Mouse (Mus musculus): ENCODE results near the gene Cdkal1. TPM values are rescaled to one million over a fixed set of nuclear protein-coding genes. Genes with fewer than 3 reads are reported as not detected.
A peak's percentile ranks its signal among the peaks of the same experiment; 100 is the strongest.

The Cdkal1 gene
- total RNA-seq, 1 experiment, result 20.8 TPM

DNA sequence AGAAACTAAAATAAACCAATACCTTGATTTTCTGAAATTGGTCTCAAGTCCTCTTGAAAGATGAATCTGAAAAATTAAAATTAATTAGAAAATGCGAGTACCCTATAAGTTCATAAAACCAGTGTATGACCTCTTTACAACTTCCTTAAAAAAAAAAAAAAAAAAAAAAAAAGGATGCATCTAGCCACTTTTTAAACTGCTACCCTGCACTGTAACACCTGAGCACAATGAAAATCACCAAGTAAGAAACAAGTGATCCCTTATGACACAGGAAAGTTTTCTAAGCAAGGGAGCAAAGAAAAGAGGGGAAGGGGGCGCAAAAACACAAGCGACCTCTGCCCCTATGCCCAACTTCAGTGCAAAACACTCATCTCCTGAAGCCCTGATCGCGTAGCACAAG lies 598 bp downstream of the Cdkal1 start:
- peak overlapping the region; percentile 61; the same call in 1 of the 2 replicates for H3K27ac ChIP-seq (ENCODE audit: insufficient read depth, low read depth, low read length, poor library complexity, severe bottlenecking)
- peak overlapping the region; percentile 85 to 94 for H3K4me3 ChIP-seq (ENCODE audit: insufficient read depth in 1 of 2, low read depth in 1 of 2, low read length in 2 of 2, poor library complexity in 1 of 2, severe bottlenecking in 1 of 2)
- H3K9ac ChIP-seq (ENCODE audit: insufficient read depth, low read depth, low read length, poor library complexity, severe bottlenecking), result peak overlapping the region; percentile 94
- peaks cover 0 to 2% of the 10 kb centered on the region in 2 experiments; a peak in 1 of 4 replicates for H3K4me1 ChIP-seq (ENCODE audit: control insufficient read depth in 2 of 2, insufficient read depth in 2 of 2, low read length in 2 of 2, poor library complexity in 1 of 2)
- in situ Hi-C loops (cut with MboI; ENCODE audit: low sequenced_read_pairs in 2 of 2, unreplicated experiment in 2 of 2), result loop anchor here in 1 of 2 experiments (5.0 to 25.0 kb wide), 2 partner anchors 227 to 407 kb away; no protein-coding TSS in a partner anchor
- no peaks in the 10 kb centered on the region; the same call in 1 of the 2 replicates for H3K36me3 ChIP-seq (ENCODE audit: control insufficient read depth, insufficient read depth, low read length, poor library complexity, severe bottlenecking)
- no peaks in the 10 kb centered on the region for H3K9me3 ChIP-seq (ENCODE audit: control insufficient read depth, insufficient read depth, low read depth, low read length)
- DNase-seq (ENCODE audit: low read depth, low spot score), result peak; percentile 8
- peak; percentile 69 for TF ChIP-seq ZNF384 (IDR thresholded peaks at IDR 0.05; ENCODE audit: low read depth, low read length)
- no peak for TF ChIP-seq CHD2 (IDR thresholded peaks at IDR 0.05; ENCODE audit: low read depth, low read length)

DNA sequence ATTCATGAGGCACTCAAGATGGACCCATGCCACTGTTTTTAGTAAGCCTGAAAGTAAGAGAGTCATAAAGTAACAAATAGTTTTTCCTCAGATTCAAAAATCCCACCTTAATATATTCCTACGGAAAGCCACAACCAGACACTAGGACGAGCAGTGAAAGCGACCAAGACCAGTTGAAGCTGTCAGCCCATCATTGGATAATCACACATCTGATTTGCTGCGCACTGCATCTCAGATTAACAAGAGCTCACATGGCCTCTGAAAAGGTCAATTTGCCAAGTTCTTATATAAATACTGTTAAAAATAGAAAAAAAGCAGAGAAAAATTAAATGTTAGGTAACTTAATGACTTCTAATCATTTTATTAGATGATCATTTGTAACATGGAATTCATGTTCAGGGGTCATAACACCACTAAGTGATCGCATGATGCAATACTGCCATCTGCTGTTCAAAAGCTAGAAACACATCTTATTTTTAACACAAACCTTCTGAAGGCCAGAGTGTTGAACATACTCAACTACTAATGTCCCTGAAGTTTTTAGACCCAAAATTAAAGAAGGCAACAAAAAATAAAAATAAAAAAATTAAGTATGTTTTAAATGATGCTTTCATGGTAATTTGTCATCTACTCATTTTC lies 16.9 kb downstream of the Cdkal1 start:
- no peak; the same call in 1 of the 2 replicates for TF ChIP-seq ZC3H11A (IDR thresholded peaks at IDR 0.05; ENCODE audit: borderline replicate concordance, low read depth, low read length)
- TF ChIP-seq CHD2 (IDR thresholded peaks at IDR 0.05; ENCODE audit: low read depth, low read length), result no peak
- TF ChIP-seq ZNF384 (IDR thresholded peaks at IDR 0.05; ENCODE audit: low read depth, low read length), result no peak
- TF ChIP-seq MAFK (IDR thresholded peaks at IDR 0.05; ENCODE audit: insufficient read depth, low read depth, low read length), result no peak
- TF ChIP-seq HCFC1 (IDR thresholded peaks at IDR 0.05; ENCODE audit: borderline replicate concordance, insufficient read depth, low read length), result no peak
- peak; percentile 26 for DNase-seq (ENCODE audit: low read depth, low spot score)
- Histone ChIP-seq H3K9me3 (ENCODE audit: control insufficient read depth, insufficient read depth, low read depth, low read length) (no peaks in the 10 kb centered on the region), H3K36me3 (ENCODE audit: control insufficient read depth, insufficient read depth, low read length, poor library complexity, severe bottlenecking) (no peaks in the 10 kb centered on the region; the same call in none of the 2 replicates), H3K27ac (ENCODE audit: insufficient read depth, low read depth, low read length, poor library complexity, severe bottlenecking) (no peak overlapping the region), H3K4me3 (ENCODE audit: insufficient read depth in 1 of 2, low read depth in 1 of 2, low read length in 2 of 2, poor library complexity in 1 of 2, severe bottlenecking in 1 of 2) (no peak overlapping the region), H3K9ac (ENCODE audit: insufficient read depth, low read depth, low read length, poor library complexity, severe bottlenecking) (no peak overlapping the region), H3K4me1 (ENCODE audit: control insufficient read depth in 2 of 2, insufficient read depth in 2 of 2, low read length in 2 of 2, poor library complexity in 1 of 2) (no peaks in the 10 kb centered on the region)
- in situ Hi-C loops (cut with MboI; ENCODE audit: low sequenced_read_pairs in 2 of 2, unreplicated experiment in 2 of 2), result loop anchor here in 1 of 2 experiments (10.0 kb wide), 1 partner anchor 884 kb away; the partner anchor contains the start of gene Sox4

DNA sequence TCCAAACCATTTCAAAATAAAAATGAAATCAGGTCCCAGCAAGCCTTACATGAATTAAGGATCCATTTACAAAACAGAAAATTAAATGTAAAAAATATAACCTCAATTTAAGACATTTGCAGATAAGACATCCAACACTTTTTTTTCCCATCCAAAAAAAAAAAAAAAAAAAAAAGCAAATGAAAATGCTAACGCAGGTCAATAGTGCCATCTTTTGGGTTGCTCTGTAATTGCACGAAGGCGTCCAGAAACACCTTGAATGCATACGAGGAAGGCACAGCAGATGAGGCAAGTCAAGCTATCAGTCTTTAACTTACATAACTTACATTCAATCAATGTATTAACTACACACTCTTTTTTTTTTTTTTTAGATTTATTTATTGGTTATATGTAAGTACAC lies 20.3 kb downstream of the Cdkal1 start:
- H3K4me3 ChIP-seq (ENCODE audit: insufficient read depth in 1 of 2, low read depth in 1 of 2, low read length in 2 of 2, poor library complexity in 1 of 2, severe bottlenecking in 1 of 2), result no peak overlapping the region
- no peak overlapping the region for H3K27ac ChIP-seq (ENCODE audit: insufficient read depth, low read depth, low read length, poor library complexity, severe bottlenecking)
- H3K9me3 ChIP-seq (ENCODE audit: control insufficient read depth, insufficient read depth, low read depth, low read length), result no peaks in the 10 kb centered on the region
- peak; percentile 15 for DNase-seq (ENCODE audit: low read depth, low spot score)
- in situ Hi-C loops (cut with MboI; ENCODE audit: low sequenced_read_pairs in 2 of 2, unreplicated experiment in 2 of 2), result loop anchor here in 1 of 2 experiments (10.0 kb wide), 1 partner anchor 880 kb away; the partner anchor contains the start of gene Sox4
- no peak overlapping the region for H3K9ac ChIP-seq (ENCODE audit: insufficient read depth, low read depth, low read length, poor library complexity, severe bottlenecking)
- TF ChIP-seq ZNF384 (IDR thresholded peaks at IDR 0.05; ENCODE audit: low read depth, low read length), result peak; percentile 100
- no peak for TF ChIP-seq CHD2 (IDR thresholded peaks at IDR 0.05; ENCODE audit: low read depth, low read length)
- TF ChIP-seq HCFC1 (IDR thresholded peaks at IDR 0.05; ENCODE audit: borderline replicate concordance, insufficient read depth, low read length), result no peak
- peak; percentile 39; the same call in 1 of the 2 replicates for TF ChIP-seq MAFK (IDR thresholded peaks at IDR 0.05; ENCODE audit: insufficient read depth, low read depth, low read length)
- TF ChIP-seq ZC3H11A (IDR thresholded peaks at IDR 0.05; ENCODE audit: borderline replicate concordance, low read depth, low read length), result peak; percentile 45; the same call in 1 of the 2 replicates
- no peaks in the 10 kb centered on the region for H3K4me1 ChIP-seq (ENCODE audit: control insufficient read depth in 2 of 2, insufficient read depth in 2 of 2, low read length in 2 of 2, poor library complexity in 1 of 2)
- H3K36me3 ChIP-seq (ENCODE audit: control insufficient read depth, insufficient read depth, low read length, poor library complexity, severe bottlenecking), result no peaks in the 10 kb centered on the region; the same call in none of the 2 replicates

DNA sequence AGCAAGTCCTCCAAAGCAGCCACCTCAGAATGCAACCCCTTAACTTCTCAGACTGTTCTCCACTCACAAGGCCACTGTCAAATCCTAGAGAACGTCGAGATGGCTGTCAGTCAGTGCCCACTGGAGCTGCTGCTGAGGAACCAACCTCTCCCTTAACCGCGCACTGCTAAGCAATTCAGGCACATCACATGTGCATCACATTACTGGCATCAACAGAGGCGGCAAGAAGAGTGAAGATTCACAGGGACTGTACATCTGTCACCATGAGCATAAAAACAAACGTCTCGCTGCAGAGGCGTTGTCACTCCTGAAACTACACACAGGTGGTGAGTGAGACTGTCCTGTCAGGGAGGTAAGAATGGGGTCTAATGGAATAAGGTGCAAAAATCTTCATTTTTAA lies 21.7 kb downstream of the Cdkal1 start:
- Histone ChIP-seq H3K9ac (ENCODE audit: insufficient read depth, low read depth, low read length, poor library complexity, severe bottlenecking) (no peak overlapping the region), H3K27ac (ENCODE audit: insufficient read depth, low read depth, low read length, poor library complexity, severe bottlenecking) (no peak overlapping the region), H3K9me3 (ENCODE audit: control insufficient read depth, insufficient read depth, low read depth, low read length) (no peaks in the 10 kb centered on the region), H3K4me3 (ENCODE audit: insufficient read depth in 1 of 2, low read depth in 1 of 2, low read length in 2 of 2, poor library complexity in 1 of 2, severe bottlenecking in 1 of 2) (no peak overlapping the region), H3K36me3 (ENCODE audit: control insufficient read depth, insufficient read depth, low read length, poor library complexity, severe bottlenecking) (no peaks in the 10 kb centered on the region; the same call in none of the 2 replicates), H3K4me1 (ENCODE audit: control insufficient read depth in 2 of 2, insufficient read depth in 2 of 2, low read length in 2 of 2, poor library complexity in 1 of 2) (no peaks in the 10 kb centered on the region)
- TF ChIP-seq MAFK (IDR thresholded peaks at IDR 0.05; ENCODE audit: insufficient read depth, low read depth, low read length) (no peak), ZNF384 (IDR thresholded peaks at IDR 0.05; ENCODE audit: low read depth, low read length) (no peak), HCFC1 (IDR thresholded peaks at IDR 0.05; ENCODE audit: borderline replicate concordance, insufficient read depth, low read length) (no peak), ZC3H11A (IDR thresholded peaks at IDR 0.05; ENCODE audit: borderline replicate concordance, low read depth, low read length) (no peak), CHD2 (IDR thresholded peaks at IDR 0.05; ENCODE audit: low read depth, low read length) (no peak)
- in situ Hi-C loops (cut with MboI; ENCODE audit: low sequenced_read_pairs in 2 of 2, unreplicated experiment in 2 of 2), result loop anchor here in 1 of 2 experiments (10.0 kb wide), 1 partner anchor 879 kb away; the partner anchor contains the start of gene Sox4
- no peak for DNase-seq (ENCODE audit: low read depth, low spot score)

All from ES-E14 (cell line).